Mouse (Mus musculus) cortical plate, adult 2 months (tissue): ENCODE results near the gene T. TPM values are rescaled to one million over a fixed set of nuclear protein-coding genes. Genes with fewer than 3 reads are reported as not detected.
A peak's percentile ranks its signal among the peaks of the same experiment; 100 is the strongest.

Experiments used
- H3K27ac ChIP-seq: fragments of 200-500 bp; 2 replicates; pipeline ENCODE4 v1.5.1; 2012; ENCODE audit warnings: low read length, control low read depth, inconsistent platforms; ENCODE audit not compliant: insufficient read depth
- H3K4me1 ChIP-seq: fragments of 200-500 bp; 2 replicates; pipeline ENCODE4 v1.6.1; 2011; ENCODE audit warnings: low read length; ENCODE audit not compliant: control insufficient read depth, insufficient read depth
- H3K4me3 ChIP-seq: fragments of 200-500 bp; 2 replicates; pipeline ENCODE4 v1.5.1; 2011; ENCODE audit warnings: mild to moderate bottlenecking, low read length, control low read depth; ENCODE audit not compliant: insufficient read depth
- CTCF ChIP-seq: fragments of 200-500 bp; IDR thresholded peaks from 2 replicates; pipeline ENCODE4 v1.5.1; 2011; ENCODE audit warnings: mild to moderate bottlenecking, control low read depth, low read length; ENCODE audit not compliant: insufficient read depth; ENCODE audit errors: extremely low read depth
- POLR2A ChIP-seq: fragments of 200-500 bp; IDR thresholded peaks from 2 replicates; pipeline ENCODE4 v1.6.1; 2011; ENCODE audit warnings: mild to moderate bottlenecking, low read length, control low read depth; ENCODE audit not compliant: insufficient read depth; ENCODE audit errors: extremely low read depth
- polyA plus RNA-seq: library from polyadenylated mRNA; depleted of rRNA; stranded (reverse); fragments of >200 nt; gene quantifications from 2 replicates; pipeline ENCODE4 v1.2.3, GENCODE M21; 2012

Gene T
- polyA plus RNA-seq, 1 experiment, result 0.10 TPM

DNA sequence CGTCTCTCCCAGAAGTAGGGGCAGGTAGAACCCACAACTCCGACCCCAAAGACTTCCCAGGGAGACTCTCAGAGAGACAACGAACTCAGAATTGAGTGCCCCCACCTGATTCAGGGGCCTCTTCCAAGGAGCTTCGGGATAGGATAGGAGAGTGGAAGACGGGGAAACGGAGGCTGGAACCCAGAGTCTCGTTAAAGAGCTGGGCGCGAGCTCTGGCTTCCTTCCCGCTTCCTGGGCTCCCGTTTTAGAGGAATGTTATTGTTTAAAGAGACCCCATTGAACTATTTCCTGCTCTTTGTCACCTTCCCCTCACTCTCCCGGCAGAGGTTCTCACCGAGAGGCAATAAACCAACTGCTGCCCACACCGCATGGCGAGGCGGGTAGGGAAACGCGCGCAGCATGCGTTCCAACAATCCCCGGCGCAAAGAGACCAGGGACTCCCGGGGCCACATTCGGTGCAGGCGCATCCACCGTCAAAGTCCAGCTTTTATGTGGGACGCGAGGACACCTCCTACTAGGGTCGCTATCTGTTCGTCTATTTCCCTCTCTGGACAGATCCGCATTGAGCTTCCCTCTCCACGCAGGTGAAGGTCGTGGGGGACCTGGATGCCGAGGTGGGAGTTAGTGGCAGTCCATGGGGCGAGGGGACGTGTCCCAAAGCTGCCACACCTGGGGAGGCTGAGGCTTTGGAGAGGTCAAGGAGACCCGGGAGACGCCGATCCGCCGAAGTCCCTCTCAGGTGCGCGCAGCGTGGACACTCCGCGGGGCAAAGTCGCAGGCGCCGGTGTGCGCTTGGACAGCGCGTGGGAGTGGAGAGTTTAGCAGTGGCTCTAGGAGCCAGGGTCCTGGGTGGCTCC, 874 bp upstream of the T start:
- TF ChIP-seq POLR2A (no peak), CTCF (no peak)
- H3K4me3 ChIP-seq, result no peak overlapping the region
- no peak overlapping the region for H3K27ac ChIP-seq
- no peaks in the 10 kb centered on the region; the same call in 1 of the 2 replicates for H3K4me1 ChIP-seq

DNA sequence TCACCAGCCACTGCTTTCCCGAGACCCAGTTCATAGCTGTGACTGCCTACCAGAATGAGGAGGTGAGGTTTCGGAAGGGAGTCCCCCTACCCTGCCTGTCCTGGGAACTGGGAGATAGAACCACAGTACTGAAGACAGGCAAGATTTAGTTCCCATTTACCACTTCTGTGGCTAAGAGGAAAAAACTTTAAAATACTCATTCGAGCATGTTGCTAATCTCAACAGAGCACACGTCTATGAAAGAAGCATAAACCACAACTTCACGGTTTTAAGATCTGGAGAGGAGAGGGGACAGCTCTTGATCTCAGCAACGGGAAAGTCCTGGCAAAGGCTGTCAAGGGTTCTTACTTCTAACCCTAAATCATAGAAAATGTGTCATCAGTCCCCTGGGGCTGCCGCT, 2.0 kb downstream of the T start:
- TF ChIP-seq CTCF (no peak), POLR2A (no peak)
- Histone ChIP-seq H3K27ac (no peak overlapping the region), H3K4me3 (no peak overlapping the region), H3K4me1 (no peaks in the 10 kb centered on the region; the same call in 1 of the 2 replicates)

DNA sequence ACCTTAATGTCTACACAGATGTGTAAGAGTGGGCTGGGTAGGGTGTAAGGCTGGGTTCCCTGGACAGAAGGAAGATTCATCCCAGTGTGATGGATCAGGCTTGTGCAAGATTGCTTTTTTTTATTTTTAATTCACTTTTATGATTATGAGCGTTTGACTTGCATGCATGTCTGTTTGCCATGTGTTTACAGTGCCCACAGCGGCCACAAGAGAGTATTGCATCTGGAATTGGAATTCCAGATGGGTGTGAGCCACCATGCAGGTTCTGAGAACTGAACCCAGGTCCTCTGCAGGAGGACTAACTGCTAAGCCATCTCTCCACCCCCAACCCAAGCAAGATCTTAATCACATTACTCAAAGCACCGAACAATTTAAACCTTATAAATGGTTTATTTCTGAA, 9.8 kb downstream of the T start:
- H3K27ac ChIP-seq, result no peak overlapping the region
- no peaks in the 10 kb centered on the region for H3K4me1 ChIP-seq
- H3K4me3 ChIP-seq, result no peak overlapping the region
- no peak for TF ChIP-seq POLR2A
- peak; percentile 26; the same call in 1 of the 2 replicates for TF ChIP-seq CTCF

DNA sequence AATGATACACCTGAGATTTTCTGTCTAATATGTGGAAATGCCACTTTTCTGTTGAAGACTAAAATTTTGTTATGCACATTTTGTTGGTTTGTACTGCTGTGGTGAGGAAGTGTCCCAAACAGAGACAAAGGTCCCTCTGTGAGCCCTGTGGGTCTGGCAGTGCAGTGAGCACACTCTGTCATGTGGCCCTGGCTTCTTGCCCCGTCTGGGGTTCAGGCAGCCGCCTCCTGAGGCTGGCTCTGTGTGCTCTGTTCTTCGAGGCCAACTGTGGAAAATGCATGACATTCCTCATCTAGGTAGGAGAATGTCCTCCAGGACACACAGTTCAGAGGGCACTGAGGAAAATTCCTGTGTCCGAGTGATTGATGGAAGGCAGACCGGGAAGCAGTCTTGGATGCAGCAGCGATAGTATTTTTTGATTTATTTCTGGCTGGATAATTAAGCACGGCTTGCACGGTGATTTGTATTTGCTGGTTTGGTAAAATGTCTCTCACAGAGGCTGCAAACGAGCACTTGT, 13.5 kb downstream of the T start:
- TF ChIP-seq CTCF (no peak), POLR2A (no peak)
- Histone ChIP-seq H3K27ac (no peak overlapping the region), H3K4me1 (no peaks in the 10 kb centered on the region), H3K4me3 (no peak overlapping the region)

DNA sequence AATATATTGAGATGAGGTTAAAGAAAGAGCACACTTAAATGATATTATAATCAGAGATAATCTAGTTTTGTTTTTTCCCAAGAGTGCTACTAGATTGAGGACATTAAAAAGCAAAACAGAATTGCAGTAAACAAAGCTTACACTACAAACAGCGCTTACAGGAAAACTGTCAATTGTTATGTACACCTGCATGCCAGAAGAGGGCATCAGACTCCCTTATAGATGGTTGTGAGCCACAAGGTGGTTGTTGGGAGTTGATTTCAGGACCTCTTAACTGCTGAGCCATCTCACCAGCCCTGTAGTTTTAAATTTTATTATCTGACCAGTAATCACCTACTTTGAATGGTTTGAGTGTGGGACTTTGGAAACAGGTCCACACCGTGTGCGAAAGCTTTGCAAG, 14.1 kb downstream of the T start:
- Histone ChIP-seq H3K4me3 (no peak overlapping the region), H3K27ac (no peak overlapping the region), H3K4me1 (no peaks in the 10 kb centered on the region)
- peak; percentile 19; the same call in 1 of the 2 replicates for TF ChIP-seq CTCF
- no peak for TF ChIP-seq POLR2A

DNA sequence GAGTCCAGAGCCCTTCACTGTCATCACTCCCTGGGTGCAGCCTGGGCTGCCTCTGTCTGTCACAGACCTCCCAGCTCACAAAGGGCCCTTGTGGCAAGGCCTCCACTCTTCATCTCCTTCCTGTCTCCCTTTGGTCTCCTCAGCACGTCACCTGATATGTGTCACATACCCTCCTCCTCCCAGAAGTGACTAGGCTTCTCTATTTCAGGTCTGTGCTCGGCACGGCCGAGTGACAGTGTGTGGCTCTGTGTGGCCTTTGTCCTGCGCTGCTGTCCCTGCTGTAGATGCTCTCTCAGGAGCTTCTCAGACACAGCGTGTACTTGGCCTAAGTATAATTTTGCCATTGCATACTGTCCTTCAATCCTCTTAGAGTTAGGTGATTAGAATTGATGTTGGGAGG, 21.0 kb downstream of the T start:
- Histone ChIP-seq H3K4me1 (no peaks in the 10 kb centered on the region), H3K27ac (no peak overlapping the region), H3K4me3 (no peak overlapping the region)
- no peak for TF ChIP-seq CTCF
- no peak for TF ChIP-seq POLR2A

DNA sequence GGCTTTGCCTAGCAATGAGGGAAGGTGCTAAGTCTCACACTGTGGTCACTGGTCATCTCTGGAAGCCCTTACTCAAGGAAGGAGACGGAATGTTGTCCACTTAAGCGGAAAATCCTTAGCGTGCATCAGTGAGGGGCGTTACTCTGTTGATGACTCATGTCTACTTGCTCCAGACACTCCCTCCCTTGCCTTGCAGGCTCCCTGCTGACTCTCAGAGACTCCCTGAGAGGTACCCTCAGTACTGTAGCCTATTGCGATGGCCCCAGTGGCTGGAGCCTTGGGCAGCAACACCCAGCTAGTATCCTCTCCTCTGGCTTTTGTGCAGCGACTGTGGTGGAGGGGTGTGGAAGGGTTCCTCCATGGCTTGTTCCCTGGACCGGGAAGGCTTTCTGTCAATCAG, 21.4 kb downstream of the T start:
- no peak for TF ChIP-seq CTCF
- no peak for TF ChIP-seq POLR2A
- no peaks in the 10 kb centered on the region for H3K4me1 ChIP-seq
- H3K27ac ChIP-seq, result no peak overlapping the region
- no peak overlapping the region for H3K4me3 ChIP-seq

DNA sequence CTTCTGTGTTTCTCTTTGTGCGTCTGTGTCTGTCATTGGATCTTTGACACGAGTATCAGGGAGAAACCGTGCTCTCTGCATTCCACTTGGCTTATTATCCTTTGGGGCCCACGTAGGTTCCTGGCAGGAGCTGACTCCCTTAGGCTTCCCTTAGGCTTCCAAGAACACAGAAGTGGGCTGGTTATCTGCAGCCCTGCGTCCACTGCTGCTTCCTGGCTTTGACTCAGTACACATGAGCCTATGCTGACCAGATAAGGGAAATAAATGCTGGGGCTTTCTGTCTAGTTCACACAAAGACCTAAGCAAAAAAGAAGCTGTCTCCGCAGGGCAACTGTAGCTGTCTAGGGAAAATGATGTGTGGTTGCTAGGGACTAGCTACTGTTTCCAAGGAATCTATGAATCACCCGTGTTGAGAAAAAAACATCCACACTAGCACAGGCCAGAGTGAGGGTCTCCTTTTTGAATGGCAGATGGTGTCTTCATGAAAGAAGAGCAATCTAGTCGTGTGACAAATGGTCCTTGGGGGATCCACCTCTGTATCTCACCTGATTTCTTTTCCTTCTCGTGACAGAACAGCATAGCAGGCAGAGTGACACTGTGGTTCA, 22.7 kb downstream of the T start:
- H3K4me1 ChIP-seq, result no peaks in the 10 kb centered on the region
- no peak for TF ChIP-seq POLR2A
- TF ChIP-seq CTCF, result no peak
- no peak overlapping the region for H3K4me3 ChIP-seq
- no peak overlapping the region for H3K27ac ChIP-seq

DNA sequence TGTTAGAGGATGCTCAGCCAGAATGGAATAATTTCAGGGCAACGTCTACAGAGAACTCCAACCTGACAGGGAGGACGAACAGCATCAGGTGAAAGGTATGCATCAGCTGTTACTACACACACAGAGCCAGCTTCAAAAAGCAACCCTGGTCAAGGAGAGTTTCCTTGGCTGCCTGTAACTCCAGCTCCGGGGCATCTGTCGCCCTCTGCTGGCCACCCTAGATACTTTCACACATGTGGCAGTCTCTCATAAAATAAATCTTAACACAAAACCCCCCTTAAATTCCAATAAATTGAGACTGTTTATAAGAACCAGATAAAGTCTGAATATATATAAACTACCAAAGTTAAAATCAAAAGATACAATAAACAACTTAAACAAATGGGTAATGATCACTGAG, 27.3 kb downstream of the T start:
- H3K4me1 ChIP-seq, result no peaks in the 10 kb centered on the region
- H3K4me3 ChIP-seq, result no peak overlapping the region
- H3K27ac ChIP-seq, result no peak overlapping the region
- peak; percentile 64 for TF ChIP-seq CTCF
- TF ChIP-seq POLR2A, result no peak

DNA sequence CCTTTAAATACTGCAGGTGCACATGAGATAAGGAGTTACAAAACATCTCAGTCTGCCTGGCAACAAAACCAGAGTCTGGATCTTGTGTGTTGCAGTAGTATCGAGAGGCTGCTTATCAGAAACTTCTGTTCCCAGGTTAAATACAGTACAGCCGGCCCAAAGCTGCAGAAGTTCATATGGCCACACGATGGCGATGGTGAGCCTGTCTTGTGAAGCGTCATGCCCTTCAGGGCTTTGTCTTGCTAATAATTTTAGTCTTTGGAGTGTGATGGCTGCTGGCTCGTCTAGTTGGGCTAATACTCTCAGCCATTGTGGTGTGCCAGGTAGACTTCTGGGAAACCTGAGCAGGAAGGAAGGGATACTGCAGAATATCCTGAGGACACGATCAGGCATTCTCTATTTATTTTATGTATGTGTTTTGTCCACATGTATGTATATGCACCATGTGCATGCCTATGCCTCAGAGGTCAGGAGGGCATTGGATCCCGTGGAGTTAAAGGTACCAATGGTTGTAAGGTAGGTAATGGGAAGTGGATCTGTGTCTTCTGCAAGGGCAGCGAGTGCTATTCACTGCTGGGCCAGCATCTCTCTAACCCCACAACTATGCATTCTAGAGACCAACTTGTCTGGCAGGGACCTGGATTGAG, 29.4 kb downstream of the T start:
- Histone ChIP-seq H3K4me1 (no peaks in the 10 kb centered on the region), H3K27ac (no peak overlapping the region), H3K4me3 (no peak overlapping the region)

More for the DNA sequence above, 29.4 kb downstream of the T start:
- TF ChIP-seq POLR2A (no peak), CTCF (peak; percentile 92)
